Mouse (Mus musculus) layer of hippocampus, postnatal 25 days (tissue): ENCODE measurements at regions not wholly inside any gene's neighbourhood (a gene's known extent, or its start where the extent isn't known, plus 50 kb on each side); places are given as distances from the start of the nearest gene placed in this dataset.

Experiments used
- DNase-seq, 2 experiments: peaks; one replicate each; pipeline ENCODE4 v3.0.0; 2022; ENCODE audit warnings: mixed read lengths in 2 of 2, low spot score in 1 of 2; ENCODE audit errors: extremely low spot score in 1 of 2

DNA sequence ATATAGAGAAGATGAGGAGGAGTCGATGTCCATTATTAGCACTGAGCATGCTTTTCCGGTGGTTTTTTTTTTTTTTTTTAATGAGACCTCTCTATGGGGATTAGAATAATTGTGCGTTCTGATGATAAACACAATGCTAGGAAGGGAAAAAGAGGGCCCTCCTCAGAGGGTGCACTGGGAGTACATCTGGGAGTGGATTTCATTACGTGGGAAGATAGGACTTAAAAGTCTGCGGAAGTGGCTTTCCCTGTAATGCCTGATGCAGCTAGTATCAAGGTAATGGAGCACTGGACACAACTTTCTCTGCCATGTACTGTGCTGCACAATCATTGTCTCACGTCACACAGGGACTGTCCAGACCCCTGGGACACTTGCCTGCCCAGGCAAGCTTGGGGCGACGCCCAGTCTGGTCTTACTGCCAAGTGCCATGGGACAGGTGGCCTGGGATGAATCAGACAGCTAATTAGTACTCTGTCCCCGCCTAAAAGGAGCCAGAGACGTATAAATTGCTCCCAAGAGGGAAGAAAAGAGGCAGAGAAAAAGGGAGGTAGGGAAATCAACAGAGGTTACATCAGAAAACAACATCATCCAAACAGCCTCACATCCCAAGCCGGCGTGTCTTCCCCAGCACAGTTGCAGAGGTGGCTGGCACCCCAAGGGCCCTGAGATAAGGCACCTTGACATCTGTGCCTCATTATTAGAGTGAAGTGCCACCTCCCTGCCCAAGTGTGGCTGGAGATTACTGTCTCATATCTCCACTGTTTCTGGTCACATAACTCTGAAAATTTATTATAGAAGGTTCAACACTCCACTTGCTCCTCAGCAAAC, 86.0 kb upstream of the Ncam1 start:
- DNase-seq: no peak

DNA sequence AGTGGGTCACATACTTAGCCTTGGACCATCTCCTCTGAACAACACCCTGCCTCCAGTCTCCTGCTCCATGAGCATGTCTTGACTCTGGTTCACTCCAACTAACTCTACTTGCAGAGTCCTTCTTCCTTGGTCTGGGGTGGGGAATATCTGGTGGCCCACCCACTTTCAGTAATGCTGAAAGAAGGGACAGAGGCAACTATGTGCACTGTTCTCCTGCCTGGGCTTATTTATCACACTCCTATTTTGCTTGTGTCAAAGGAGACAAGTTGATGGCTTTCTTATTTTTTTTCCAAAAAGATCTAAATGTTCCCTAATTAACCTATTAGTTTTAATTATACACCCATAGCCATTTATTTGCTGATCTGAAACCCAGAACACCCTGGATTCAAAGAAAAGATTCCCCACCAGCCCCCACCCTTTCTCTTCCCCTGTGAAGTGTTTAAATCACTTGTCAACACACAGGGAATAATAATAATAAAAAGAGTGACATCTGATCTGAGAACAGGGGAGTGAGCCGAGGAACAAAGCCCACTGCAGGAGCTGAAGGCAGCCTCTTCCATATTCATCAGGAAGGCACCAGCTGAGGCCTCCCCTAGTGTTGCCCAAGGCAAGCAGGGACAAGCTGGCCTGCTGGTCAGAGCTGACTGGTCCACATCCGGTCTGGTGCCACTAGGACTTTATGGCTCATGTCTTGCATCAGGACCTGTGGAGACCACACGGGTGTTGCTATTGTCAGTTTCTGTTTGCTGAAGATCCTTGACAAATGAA, 80.8 kb upstream of the Ncam1 start:
- DNase-seq: no peak

DNA sequence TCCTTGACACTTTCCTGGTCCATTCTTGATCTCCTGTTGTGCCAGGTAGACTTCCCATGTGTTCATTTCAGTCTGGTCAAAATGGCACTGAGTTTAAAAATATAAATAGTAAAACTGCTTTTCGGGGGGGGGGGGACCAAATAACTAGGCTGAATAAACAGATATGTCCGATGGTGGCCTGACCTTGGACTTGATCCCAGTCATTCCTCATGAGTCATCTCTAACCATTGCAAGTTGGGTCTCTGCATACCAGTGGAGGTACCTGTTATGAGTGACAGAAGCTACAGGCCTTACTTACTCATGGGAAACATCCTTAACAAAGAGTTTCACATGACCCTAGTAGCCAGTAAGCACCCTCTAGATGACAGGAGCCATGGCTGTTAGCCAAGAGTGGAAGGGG, 76.2 kb upstream of the Ncam1 start:
- DNase-seq: no peak

DNA sequence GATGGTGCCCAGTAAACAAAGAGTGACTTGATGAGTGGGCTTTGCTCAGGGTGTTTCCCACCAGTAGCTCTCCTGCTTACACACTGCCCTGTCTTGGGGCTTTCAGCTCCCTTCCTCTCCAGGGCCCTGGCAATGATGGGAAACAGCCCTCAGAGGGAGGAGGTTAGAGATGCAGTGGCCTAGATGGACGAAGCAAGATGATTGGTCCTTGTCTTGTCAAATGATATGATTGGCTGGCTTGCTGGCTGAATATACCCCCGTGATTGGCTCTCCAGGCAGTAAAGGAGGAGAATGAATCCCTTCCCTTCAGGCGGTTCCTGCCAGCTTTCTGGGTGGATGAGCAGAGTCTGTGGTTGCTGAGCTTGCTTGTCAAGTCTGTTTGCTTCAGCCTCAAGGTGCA, 74.8 kb upstream of the Ncam1 start:
- DNase-seq: peak; percentile 31 to 44

DNA sequence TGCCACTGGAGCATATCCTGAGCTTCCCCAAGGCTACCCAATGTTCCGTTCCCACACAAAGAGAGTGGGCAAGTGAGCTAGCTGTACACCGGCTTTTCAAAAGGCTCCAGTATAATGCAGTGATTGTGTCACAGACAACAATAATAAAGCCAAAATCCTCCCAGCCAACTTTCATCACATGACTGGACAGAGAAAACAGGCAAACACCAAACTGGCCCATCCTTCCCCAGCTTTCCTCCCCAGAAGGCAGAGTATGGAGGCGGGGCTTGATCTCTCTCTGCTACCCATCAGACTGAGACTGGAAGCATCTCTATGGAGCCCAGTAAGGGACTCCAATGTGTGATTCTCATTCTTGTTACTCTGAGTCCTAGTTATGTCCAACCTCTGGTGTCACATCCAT, 52.8 kb upstream of the Ncam1 start:
- no peak for DNase-seq

DNA sequence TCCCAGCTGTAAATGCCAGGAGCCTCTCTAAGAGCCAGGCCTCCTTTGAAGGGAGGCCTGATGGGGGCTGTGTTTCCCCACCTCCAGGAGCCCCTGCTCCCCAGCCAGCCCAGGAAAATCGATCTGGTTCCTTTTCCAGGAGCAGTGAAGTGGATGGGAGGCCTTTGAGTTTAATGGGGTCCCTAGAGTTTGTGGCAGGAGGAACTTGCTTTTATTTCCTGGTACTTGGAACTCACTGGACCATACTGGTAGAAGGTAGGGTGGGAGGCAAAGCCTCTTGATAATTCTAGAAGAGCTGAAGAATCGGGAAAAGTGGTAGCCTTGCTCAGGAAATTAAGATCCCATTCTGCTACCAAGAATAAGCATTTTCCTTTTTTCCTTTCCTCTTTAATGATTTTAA, 50.7 kb upstream of the Ncam1 start:
- no peak for DNase-seq

DNA sequence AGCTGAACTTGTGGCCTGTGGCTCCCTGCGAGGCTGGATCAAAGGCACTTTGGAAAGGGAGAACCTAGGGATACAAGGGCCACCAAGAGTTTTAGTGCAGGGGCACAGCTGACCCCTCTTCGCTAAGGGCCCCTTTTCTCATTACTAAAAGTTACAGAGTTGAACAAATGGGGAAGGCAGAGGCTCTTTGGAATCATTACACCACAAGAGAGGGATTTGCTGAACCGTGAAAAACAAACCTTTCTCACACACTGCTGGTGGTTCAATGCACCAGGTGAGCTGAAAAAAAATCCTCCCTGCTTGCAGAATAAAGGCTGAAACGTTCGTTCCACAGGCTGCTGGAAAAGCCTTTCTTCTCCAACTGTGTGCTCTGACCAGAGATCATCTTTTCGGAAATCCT, 50.2 kb upstream of the Ncam1 start:
- no peak for DNase-seq
